Mouse (Mus musculus): ENCODE data around the gene Gm15293. TPM values are rescaled to one million over a fixed set of nuclear protein-coding genes. Genes with fewer than 3 reads are reported as not detected.
"Not testable (repeated sequence)": the region's sequence is repeated elsewhere in the genome, so short reads cannot be mapped to it uniquely, and the experiment has no call there.

The Gm15293 gene
- not detected in 2 replicates for polyA plus RNA-seq (2014; fragmentation: Nextera tagmentation; extraction: Ambion mirVana)

GRCm38 (mm10) chr8:21201261-21201660 lies at the start of gene Gm15293:
Gm15293 (plus strand) TSS chr8:21201561.
- H3K27ac ChIP-seq (ENCODE audit: low read depth, low read length); H3K9ac ChIP-seq (ENCODE audit: low read depth, low read length); H3K4me2 ChIP-seq; ATAC-seq (replicated peaks; ENCODE audit: insufficient number of reproducible peaks, low FRiP score, low TSS enrichment); H3K36me3 ChIP-seq (ENCODE audit: control insufficient read depth, insufficient read depth, low read length); H3K4me1 ChIP-seq (ENCODE audit: control insufficient read depth, insufficient read depth, low read length); H3K4me3 ChIP-seq (ENCODE audit: low read depth, low read length); H3K9me3 ChIP-seq (replicated peaks; ENCODE audit: control insufficient read depth, low read length); H3K27me3 ChIP-seq (ENCODE audit: control insufficient read depth, insufficient read depth, low read length): not testable (repeated sequence)
- WGBS (ENCODE audit: insufficient replicate concordance), result no CpG with 5 or more reads among the region's 1 CpGs

GRCm38 (mm10) chr8:21161977-21162376 lies 39.4 kb upstream of the Gm15293 start, which contains the start of gene Defa22:
Defa22 (plus strand) TSS chr8:21162277.
- H3K9me3 ChIP-seq (replicated peaks; ENCODE audit: control insufficient read depth, low read length); H3K27me3 ChIP-seq (ENCODE audit: control insufficient read depth, insufficient read depth, low read length); H3K4me3 ChIP-seq (ENCODE audit: low read depth, low read length); H3K4me2 ChIP-seq; ATAC-seq (replicated peaks; ENCODE audit: insufficient number of reproducible peaks, low FRiP score, low TSS enrichment); H3K4me1 ChIP-seq (ENCODE audit: control insufficient read depth, insufficient read depth, low read length); H3K9ac ChIP-seq (ENCODE audit: low read depth, low read length); H3K36me3 ChIP-seq (ENCODE audit: control insufficient read depth, insufficient read depth, low read length); H3K27ac ChIP-seq (ENCODE audit: low read depth, low read length): not testable (repeated sequence)
- no CpG with 5 or more reads among the region's 1 CpGs for WGBS (ENCODE audit: insufficient replicate concordance)

GRCm38 (mm10) chr8:21191314-21191713 lies 10.0 kb upstream of the Gm15293 start, which contains the start of gene Defa31:
Defa31 (plus strand) TSS chr8:21191614.
- not testable (repeated sequence) for H3K4me3 ChIP-seq (ENCODE audit: low read depth, low read length); H3K36me3 ChIP-seq (ENCODE audit: control insufficient read depth, insufficient read depth, low read length); H3K9me3 ChIP-seq (replicated peaks; ENCODE audit: control insufficient read depth, low read length); H3K9ac ChIP-seq (ENCODE audit: low read depth, low read length); H3K4me1 ChIP-seq (ENCODE audit: control insufficient read depth, insufficient read depth, low read length); ATAC-seq (replicated peaks; ENCODE audit: insufficient number of reproducible peaks, low FRiP score, low TSS enrichment); H3K27ac ChIP-seq (ENCODE audit: low read depth, low read length); H3K4me2 ChIP-seq; H3K27me3 ChIP-seq (ENCODE audit: control insufficient read depth, insufficient read depth, low read length)
- WGBS (ENCODE audit: insufficient replicate concordance), result no CpG with 5 or more reads among the region's 1 CpGs

Other genes starting within 250 kb of the Gm15293 start
- gene Defa21, start 176.0 kb upstream of the Gm15293 start, polyA plus RNA-seq (2014; fragmentation: Nextera tagmentation; extraction: Ambion mirVana), result not detected in 2 replicates
- not detected in 2 replicates for gene Defa23, start 146.5 kb upstream of the Gm15293 start, polyA plus RNA-seq (2014; fragmentation: Nextera tagmentation; extraction: Ambion mirVana)
- gene Defa35, start 136.5 kb upstream of the Gm15293 start, polyA plus RNA-seq (2014; fragmentation: Nextera tagmentation; extraction: Ambion mirVana), result not detected in 2 replicates
- not detected in 2 replicates for gene Defa25, start 117.1 kb upstream of the Gm15293 start, polyA plus RNA-seq (2014; fragmentation: Nextera tagmentation; extraction: Ambion mirVana)
- gene Gm14851, start 105.5 kb upstream of the Gm15293 start, polyA plus RNA-seq (2014; fragmentation: Nextera tagmentation; extraction: Ambion mirVana), result not detected in 2 replicates
- not detected in 2 replicates for gene Defa30, start 66.9 kb upstream of the Gm15293 start, polyA plus RNA-seq (2014; fragmentation: Nextera tagmentation; extraction: Ambion mirVana)
- gene Defa22, start 39.3 kb upstream of the Gm15293 start, polyA plus RNA-seq (2014; fragmentation: Nextera tagmentation; extraction: Ambion mirVana), result not detected in 2 replicates
- gene Defa31, start 9.9 kb upstream of the Gm15293 start, polyA plus RNA-seq (2014; fragmentation: Nextera tagmentation; extraction: Ambion mirVana), result not detected in 2 replicates
- not detected in 2 replicates for gene Gm15292, start 48.2 kb downstream of the Gm15293 start, polyA plus RNA-seq (2014; fragmentation: Nextera tagmentation; extraction: Ambion mirVana)
- gene Defa27, start 114.0 kb downstream of the Gm15293 start, polyA plus RNA-seq (2014; fragmentation: Nextera tagmentation; extraction: Ambion mirVana), result not detected in 2 replicates
- gene Defa29, start 125.5 kb downstream of the Gm15293 start, polyA plus RNA-seq (2014; fragmentation: Nextera tagmentation; extraction: Ambion mirVana), result not detected in 2 replicates
- gene Defa2, start 177.0 kb downstream of the Gm15293 start, polyA plus RNA-seq (2014; fragmentation: Nextera tagmentation; extraction: Ambion mirVana), result not detected in 2 replicates
- not detected in 2 replicates for gene Defa33, start 190.2 kb downstream of the Gm15293 start, polyA plus RNA-seq (2014; fragmentation: Nextera tagmentation; extraction: Ambion mirVana)
- not detected in 2 replicates for gene Defa36, start 225.8 kb downstream of the Gm15293 start, polyA plus RNA-seq (2014; fragmentation: Nextera tagmentation; extraction: Ambion mirVana)

Measured in heart, embryonic 11.5 days (tissue).